Mouse (Mus musculus) testis, adult 2 months (tissue): Measurements from ENCODE around the gene Ak8.

Experiments
- CTCF ChIP-seq: fragments of 200-500 bp; IDR thresholded peaks from 2 replicates; pipeline ENCODE4 v1.5.1; 2012; ENCODE audit warnings: low read depth, mild to moderate bottlenecking, inconsistent platforms, low read length, moderate library complexity; ENCODE audit not compliant: control insufficient read depth, insufficient read depth, insufficient replicate concordance
- POLR2A ChIP-seq: fragments of 200-500 bp; IDR thresholded peaks from 2 replicates; pipeline ENCODE4 v1.6.1; 2012; ENCODE audit warnings: low read depth, mild to moderate bottlenecking, inconsistent platforms, low read length, moderate library complexity; ENCODE audit not compliant: control insufficient read depth

DNA sequence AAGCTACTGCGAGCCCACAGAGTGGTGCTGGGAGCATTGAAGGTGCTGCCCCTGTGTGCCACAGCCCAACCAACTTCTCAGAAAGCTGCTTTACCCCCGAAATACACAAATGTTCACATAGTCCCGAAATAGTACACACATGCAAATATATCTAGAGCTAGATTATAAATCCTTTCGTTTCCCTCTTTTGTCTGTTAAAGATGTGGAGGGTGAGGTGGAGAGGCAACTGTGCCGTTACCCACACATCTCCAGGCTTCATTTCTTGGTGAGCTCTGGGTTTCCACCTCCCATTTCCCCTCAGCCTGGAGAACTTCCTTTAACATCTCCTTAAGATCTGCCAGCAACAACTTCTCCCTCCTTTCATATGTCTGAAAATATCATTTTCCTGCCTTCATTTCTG is 40.2 kb downstream of the Ak8 start:
- no peak for TF ChIP-seq CTCF
- TF ChIP-seq POLR2A: no peak
